Mouse (Mus musculus) embryonic facial prominence, embryonic 13.5 days (tissue): ENCODE data around the gene Dynlt1b. TPM values are rescaled to one million over a fixed set of nuclear protein-coding genes. Genes with fewer than 3 reads are reported as not detected.
"Not testable (repeated sequence)": the region's sequence is repeated elsewhere in the genome, so short reads cannot be mapped to it uniquely, and the experiment has no call there.

Experiments
- ATAC-seq: fragments of 200-750 bp; cut with Nextera tagmentation; 2 replicates; pipeline ENCODE4 v1.8.0; 2017; ENCODE audit warnings: low read depth; ENCODE audit not compliant: insufficient number of reproducible peaks, insufficient read depth, low FRiP score, low TSS enrichment
- H3K27ac ChIP-seq: fragments of 300-500 bp; sonication (generic); 2 replicates; pipeline ENCODE4 v1.5.1; 2015; ENCODE audit warnings: moderate library complexity, mild to moderate bottlenecking, inconsistent platforms
- H3K27me3 ChIP-seq: fragments of 300-500 bp; sonication (generic); 2 replicates; pipeline ENCODE4 v1.6.1; 2015; ENCODE audit warnings: mild to moderate bottlenecking, inconsistent platforms
- H3K36me3 ChIP-seq: fragments of 300-500 bp; sonication (generic); 2 replicates; pipeline ENCODE4 v1.6.1; 2015; ENCODE audit warnings: mild to moderate bottlenecking, inconsistent platforms
- H3K4me1 ChIP-seq: fragments of 300-500 bp; sonication (generic); 2 replicates; pipeline ENCODE4 v1.6.1; 2015; ENCODE audit warnings: inconsistent platforms
- H3K4me2 ChIP-seq: fragments of 300-500 bp; sonication (generic); 2 replicates; pipeline ENCODE4 v1.6.1; 2015; ENCODE audit warnings: moderate library complexity, mild to moderate bottlenecking, inconsistent platforms
- H3K4me3 ChIP-seq: fragments of 300-500 bp; sonication (generic); 2 replicates; pipeline ENCODE4 v1.5.1; 2015; ENCODE audit warnings: mild to moderate bottlenecking, inconsistent platforms
- H3K9ac ChIP-seq: fragments of 300-500 bp; sonication (generic); 2 replicates; pipeline ENCODE4 v1.6.1; 2015; ENCODE audit warnings: mild to moderate bottlenecking, inconsistent platforms
- H3K9me3 ChIP-seq: fragments of 300-500 bp; sonication (generic); 2 replicates; pipeline ENCODE4 v1.6.1; 2016; ENCODE audit warnings: inconsistent platforms
- WGBS: fragments of 180-500 bp; shearing (Covaris S2); methylation state at CpG from one replicate; pipeline ENCODE4 v1.1.7; 2015; ENCODE audit warnings: mixed read lengths; 5-methylcytosine and 5-hydroxymethylcytosine counted together
- polyA plus RNA-seq: library from polyadenylated mRNA; unstranded; fragments of >200 nt; fragmentation: Nextera tagmentation; extraction: Ambion mirVana; gene quantifications from 2 replicates; pipeline ENCODE4 v1.2.1, GENCODE M21; 2015

Gene Dynlt1b
- polyA plus RNA-seq, 1 experiment from 2014 or later: 511 TPM

DNA sequence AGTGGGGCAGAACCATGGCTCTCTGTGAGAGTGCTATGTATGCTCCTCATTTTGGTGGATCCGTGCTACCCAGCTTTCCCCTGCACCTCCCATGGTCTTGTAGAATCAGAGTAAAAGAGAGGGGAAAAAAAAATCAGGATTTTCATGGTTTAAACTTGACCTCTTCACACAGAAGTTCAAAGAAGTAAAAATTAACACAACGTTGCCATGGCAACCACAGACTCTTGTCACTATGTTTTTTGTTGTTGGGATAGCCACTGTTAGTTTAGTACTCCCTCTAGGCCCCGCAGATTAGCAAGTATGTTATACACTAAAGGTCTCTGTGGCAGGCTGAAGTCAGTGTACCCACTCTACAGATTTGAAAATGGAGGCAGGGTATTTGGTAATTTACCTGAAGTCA lies 4.6 kb upstream of the Dynlt1b start:
- WGBS: 91% methylated on average over 3 of the region's 3 CpGs
- not testable (repeated sequence) for H3K4me1 ChIP-seq, H3K4me2 ChIP-seq, H3K9ac ChIP-seq, H3K27ac ChIP-seq, H3K36me3 ChIP-seq, ATAC-seq, H3K4me3 ChIP-seq, H3K9me3 ChIP-seq, H3K27me3 ChIP-seq

- not testable (repeated sequence) for H3K27me3 ChIP-seq, H3K27ac ChIP-seq, H3K9ac ChIP-seq, H3K4me1 ChIP-seq, H3K4me2 ChIP-seq, ATAC-seq, H3K9me3 ChIP-seq, H3K4me3 ChIP-seq, H3K36me3 ChIP-seq
- WGBS: 82% methylated on average over 6 of the region's 8 CpGs
These were observed 3.0 kb upstream of the Dynlt1b start for GRCm38 (mm10) chr17:6426869-6427268.

DNA sequence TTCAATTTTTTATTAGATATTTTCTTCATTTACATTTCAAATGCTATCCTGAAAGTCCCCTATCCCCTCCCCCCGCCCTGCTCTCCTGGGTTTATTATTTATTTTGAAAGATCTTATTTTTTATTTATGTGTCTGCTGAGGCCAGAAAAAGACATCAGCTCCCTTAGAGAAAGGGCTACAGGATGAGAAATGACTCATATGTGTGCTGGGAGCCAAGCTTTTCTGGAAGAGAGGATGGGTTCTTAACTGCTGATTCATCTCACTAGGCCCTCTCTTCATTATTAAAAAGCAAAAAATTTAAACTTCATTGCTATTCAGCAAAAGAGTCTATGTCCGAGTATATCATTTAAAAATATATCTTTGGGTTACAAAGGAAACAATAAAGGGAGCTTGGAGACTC lies 986 bp upstream of the Dynlt1b start:
- H3K9me3 ChIP-seq, H3K9ac ChIP-seq, H3K4me1 ChIP-seq, H3K27ac ChIP-seq, H3K4me2 ChIP-seq, ATAC-seq, H3K4me3 ChIP-seq, H3K27me3 ChIP-seq: not testable (repeated sequence)
- WGBS: 84% methylated on average over 2 of the region's 2 CpGs
- peaks cover 13% of the 10 kb centered on the region for H3K36me3 ChIP-seq

DNA sequence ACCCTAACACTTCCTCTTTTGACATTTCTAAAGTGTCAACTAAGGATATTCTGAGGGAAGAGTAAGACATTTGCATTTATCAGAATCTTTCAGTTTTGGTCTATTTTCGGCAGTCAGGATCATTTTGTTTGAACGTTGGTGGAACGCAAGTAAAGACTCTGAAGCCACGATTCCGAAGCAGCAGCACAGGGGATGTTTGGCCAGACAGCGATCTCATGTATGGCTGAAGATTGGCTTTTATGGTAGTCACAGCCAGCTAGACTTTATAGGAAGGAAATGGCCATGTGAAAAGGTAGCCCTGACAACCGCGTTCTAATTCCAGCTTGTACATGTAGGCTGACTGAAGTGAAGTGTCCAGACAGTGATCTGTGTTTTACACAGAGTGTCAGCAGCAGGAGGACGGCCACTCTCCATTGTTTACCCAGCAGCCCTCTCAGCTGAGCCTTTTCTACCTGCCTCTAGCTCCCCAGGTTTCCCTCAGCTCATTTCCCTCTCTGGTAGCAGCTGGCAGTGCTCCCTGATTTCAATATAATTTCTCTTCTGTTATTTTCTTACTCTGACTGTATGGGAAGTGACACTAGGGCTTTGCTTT lies 594 bp downstream of the Dynlt1b start:
- Histone ChIP-seq H3K9ac (peak overlapping the region; percentile 78), H3K36me3 (peaks cover 14% of the 10 kb centered on the region), H3K4me2 (peak overlapping the region; percentile 60), H3K4me3 (peak overlapping the region; percentile 47)
- not testable (repeated sequence) for H3K27ac ChIP-seq, ATAC-seq, H3K27me3 ChIP-seq, H3K4me1 ChIP-seq, H3K9me3 ChIP-seq
- 11% methylated on average over 9 of the region's 9 CpGs for WGBS

DNA sequence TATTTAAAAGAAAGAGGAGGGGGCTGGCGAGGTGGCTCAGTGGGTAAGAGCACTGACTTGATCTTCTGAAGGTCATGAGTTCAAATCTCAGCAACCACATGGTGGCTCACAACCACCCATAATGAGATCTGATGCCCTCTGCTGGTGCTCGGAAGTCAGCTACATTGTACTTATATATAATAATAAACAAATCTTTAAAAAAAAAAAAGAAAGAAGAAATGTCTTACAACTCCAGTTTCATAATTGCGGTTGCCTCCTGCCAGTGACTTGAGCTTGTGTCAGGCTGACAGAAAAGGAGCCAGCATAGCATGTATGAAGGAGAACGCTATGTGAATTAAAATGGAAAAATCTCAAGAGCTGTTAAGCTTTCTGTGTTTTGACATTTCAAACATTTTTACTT lies 2.5 kb downstream of the Dynlt1b start:
- H3K9me3 ChIP-seq, H3K27ac ChIP-seq, ATAC-seq, H3K27me3 ChIP-seq, H3K4me1 ChIP-seq, H3K4me2 ChIP-seq, H3K9ac ChIP-seq, H3K4me3 ChIP-seq: not testable (repeated sequence)
- WGBS: 85% methylated on average over 3 of the region's 4 CpGs
- H3K36me3 ChIP-seq: peaks cover 20% of the 10 kb centered on the region

DNA sequence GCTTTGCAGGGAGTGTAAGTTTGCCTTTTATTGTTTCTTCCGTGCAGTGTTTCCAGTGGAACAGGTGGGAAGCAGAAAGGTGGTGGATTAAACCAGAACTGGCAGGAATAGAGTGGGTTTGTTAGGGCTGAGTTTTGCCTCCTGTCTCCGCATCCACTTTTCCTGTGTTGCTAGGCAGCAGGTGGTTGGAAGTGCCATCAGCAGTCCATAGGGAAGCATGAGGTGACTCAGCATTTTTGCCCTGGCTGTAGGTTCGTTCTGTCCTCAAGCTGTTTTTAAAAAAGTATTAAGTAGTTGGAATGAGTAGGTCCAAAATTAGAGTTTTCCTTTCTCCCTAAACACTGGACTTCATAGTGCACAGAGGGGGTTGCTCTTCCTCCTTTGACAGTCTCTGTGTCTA lies 3.8 kb downstream of the Dynlt1b start:
- ATAC-seq, H3K4me1 ChIP-seq, H3K9me3 ChIP-seq, H3K4me3 ChIP-seq, H3K27ac ChIP-seq, H3K4me2 ChIP-seq, H3K9ac ChIP-seq, H3K27me3 ChIP-seq: not testable (repeated sequence)
- WGBS: 85% methylated on average over 3 of the region's 3 CpGs
- peaks cover 25% of the 10 kb centered on the region for H3K36me3 ChIP-seq

DNA sequence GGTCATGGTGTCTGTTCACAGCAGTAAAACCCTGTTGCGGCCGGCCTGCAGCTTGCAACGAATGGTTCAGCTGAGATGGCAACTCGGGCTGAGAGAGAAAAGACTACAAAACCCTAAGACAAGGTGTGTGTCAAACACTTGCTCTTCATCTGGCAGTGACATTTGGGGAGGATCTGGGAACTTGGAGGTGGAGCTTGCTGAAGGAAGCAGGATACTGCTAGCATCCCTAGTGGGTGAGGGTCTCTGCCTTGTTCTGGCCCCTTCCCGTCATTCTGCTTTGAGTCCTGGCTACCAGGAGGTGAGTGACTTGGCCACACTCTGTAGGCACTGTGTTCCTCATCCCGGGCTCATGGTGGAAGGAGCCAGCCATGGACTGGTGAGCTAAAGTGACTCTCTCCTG lies 8.2 kb downstream of the Dynlt1b start:
- H3K27me3 ChIP-seq, H3K4me1 ChIP-seq, H3K4me3 ChIP-seq, H3K9ac ChIP-seq, H3K27ac ChIP-seq, H3K4me2 ChIP-seq, H3K9me3 ChIP-seq, ATAC-seq: not testable (repeated sequence)
- peaks cover 40% of the 10 kb centered on the region for H3K36me3 ChIP-seq
- WGBS: 80% methylated on average over 6 of the region's 6 CpGs

DNA sequence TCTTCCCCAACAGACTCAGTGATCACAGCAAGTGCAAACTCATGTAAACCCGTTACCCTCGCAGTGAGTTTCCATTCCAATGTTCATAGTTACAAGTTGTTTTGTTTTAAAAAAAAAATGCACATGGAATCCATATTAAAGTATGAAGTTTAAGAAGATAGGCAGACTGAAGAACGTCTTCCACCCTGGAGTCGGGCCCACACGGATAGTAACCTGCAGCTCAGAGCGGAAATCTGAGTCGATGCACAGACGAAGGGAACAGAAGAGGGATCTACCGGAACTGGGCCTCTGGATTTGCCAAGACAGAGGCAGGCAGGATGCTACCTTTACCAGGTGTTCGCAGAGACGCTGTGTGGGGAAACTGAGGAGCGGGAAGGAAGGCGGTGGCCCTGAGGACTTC lies 10.0 kb downstream of the Dynlt1b start:
- not testable (repeated sequence) for H3K27me3 ChIP-seq

DNA sequence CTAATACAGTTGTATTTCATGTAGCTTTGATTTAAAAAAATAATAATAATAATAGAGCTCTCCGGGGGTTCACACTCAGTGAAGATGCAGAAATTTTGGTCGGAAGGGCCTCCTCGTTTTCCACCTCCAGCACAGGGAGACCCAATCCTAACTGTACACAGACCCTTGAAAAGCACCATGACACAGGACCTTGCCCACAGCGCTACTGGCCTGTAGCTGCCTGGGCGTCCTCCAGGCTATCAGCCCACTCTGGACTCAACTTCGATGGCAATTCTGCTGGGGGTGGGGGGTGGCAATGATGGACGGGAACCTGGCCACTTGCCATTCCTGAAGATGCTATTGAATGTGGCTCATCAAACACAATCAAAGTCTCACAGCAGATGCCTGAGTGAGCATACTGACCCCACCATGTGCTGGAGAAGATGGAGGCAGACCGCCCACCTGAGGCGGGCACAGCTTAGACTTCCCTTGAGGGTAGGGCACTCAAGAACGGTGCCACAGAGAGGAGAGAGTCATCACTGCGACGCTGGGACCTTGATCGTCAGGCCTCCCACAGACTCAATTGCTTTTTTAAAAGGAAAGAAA lies 10.7 kb downstream of the Dynlt1b start:
- ATAC-seq, H3K4me1 ChIP-seq, H3K9ac ChIP-seq, H3K27ac ChIP-seq, H3K4me3 ChIP-seq, H3K9me3 ChIP-seq, H3K4me2 ChIP-seq, H3K27me3 ChIP-seq: not testable (repeated sequence)
- 92% methylated on average over 13 of the region's 13 CpGs for WGBS
- peaks cover 37% of the 10 kb centered on the region for H3K36me3 ChIP-seq

More for the DNA sequence above, 10.0 kb downstream of the Dynlt1b start:
- WGBS: 94% methylated on average over 10 of the region's 13 CpGs
- not testable (repeated sequence) for H3K4me1 ChIP-seq, H3K9ac ChIP-seq, H3K4me2 ChIP-seq, H3K9me3 ChIP-seq, H3K4me3 ChIP-seq, ATAC-seq, H3K27ac ChIP-seq
- peaks cover 37% of the 10 kb centered on the region for H3K36me3 ChIP-seq

DNA sequence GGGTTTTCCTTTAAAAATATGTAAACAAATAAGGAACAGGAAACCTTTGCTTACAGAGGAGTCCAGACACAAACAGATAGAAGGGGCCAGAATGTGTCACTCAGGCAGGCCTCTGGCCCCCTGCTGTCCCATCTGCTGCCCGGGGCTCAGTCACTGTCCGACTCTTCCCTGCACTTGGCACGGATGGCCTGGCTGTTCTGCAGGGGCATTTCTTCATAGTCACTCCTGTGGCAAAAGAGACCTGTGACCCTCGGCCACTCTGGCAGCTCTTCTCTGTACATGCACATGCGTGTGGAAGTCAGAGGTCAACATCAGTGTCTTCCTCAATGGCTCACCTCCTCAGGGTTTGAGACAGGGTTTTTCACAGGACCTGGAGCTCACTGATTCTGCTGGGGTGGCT lies 11.3 kb downstream of the Dynlt1b start:
- H3K27ac ChIP-seq, ATAC-seq, H3K4me3 ChIP-seq, H3K4me1 ChIP-seq, H3K27me3 ChIP-seq, H3K9ac ChIP-seq, H3K4me2 ChIP-seq, H3K9me3 ChIP-seq: not testable (repeated sequence)
- 85% methylated on average over 5 of the region's 5 CpGs for WGBS
- peaks cover 37% of the 10 kb centered on the region for H3K36me3 ChIP-seq

DNA sequence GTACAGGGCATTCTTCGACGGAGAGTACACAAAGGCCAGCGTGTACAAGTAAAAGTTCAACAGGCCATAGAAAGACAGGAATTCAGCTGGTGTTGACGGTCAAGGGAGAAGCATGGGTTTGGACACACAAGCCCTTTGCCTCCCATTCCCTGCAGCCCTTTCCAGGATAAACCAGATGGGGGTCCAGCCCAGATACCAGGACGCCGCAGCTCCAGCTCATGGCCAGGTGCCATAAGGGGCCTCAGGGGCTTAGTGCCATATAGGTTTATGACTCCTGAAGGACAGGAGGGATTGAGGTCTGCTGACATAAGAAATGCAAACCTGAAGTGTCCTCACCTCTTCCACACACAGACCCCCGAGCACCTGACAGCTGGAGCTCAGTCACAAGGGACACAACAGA lies 12.6 kb downstream of the Dynlt1b start:
- H3K4me1 ChIP-seq, H3K27me3 ChIP-seq, H3K4me2 ChIP-seq, H3K9me3 ChIP-seq, ATAC-seq, H3K27ac ChIP-seq, H3K9ac ChIP-seq, H3K4me3 ChIP-seq: not testable (repeated sequence)
- WGBS: 89% methylated on average over 7 of the region's 7 CpGs
- peaks cover 32% of the 10 kb centered on the region for H3K36me3 ChIP-seq

DNA sequence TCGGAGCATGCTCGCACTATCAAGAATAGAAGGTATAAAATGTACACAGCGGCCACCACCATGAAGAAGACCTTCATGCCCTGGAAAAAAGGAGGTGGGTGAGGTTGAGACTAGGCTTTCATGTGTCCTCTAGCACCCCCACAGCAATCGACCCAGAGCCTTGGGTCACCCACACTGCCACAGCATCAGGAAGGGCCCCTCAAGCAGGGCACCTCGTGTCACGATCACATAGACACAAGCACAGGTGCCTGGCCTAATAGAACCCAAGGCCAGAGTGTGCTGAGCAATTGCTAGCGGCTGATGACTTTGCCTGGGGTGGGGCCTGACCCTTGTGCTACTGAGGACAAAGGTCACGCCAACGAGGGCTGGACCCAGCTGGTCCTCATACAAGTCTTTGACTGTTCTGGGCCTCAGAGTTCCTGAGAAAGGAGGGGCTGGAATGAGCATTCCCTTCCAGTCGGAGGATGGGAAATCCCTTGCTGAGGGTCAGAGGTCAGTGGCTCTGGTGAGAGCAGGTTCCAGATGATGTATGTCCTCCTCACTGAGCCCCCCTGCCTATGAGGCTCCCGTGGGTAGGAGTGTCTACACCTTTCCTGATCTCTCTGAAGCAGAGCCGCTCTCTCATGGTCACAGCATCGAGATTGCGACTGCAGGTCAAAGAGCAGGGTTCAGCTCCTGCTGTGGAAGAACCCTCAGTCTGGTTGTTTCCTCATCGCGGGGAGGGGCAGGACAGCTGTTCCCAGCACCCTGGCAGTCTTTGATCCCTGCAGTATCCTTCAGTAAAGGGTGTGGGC lies 16.1 kb downstream of the Dynlt1b start:
- not testable (repeated sequence) for H3K27me3 ChIP-seq, H3K4me3 ChIP-seq, H3K9ac ChIP-seq, H3K4me2 ChIP-seq, H3K4me1 ChIP-seq, ATAC-seq, H3K9me3 ChIP-seq, H3K27ac ChIP-seq
- H3K36me3 ChIP-seq: peaks cover 22% of the 10 kb centered on the region
- 54% methylated on average over 10 of the region's 16 CpGs for WGBS
